Mouse (Mus musculus) heart, embryonic 14.5 days (tissue): Measurements from ENCODE around the gene Serpina16. TPM values are rescaled to one million over a fixed set of nuclear protein-coding genes. Genes with fewer than 3 reads are reported as not detected.

Experiments
- ATAC-seq: fragments of 200-750 bp; cut with Nextera tagmentation; 2 replicates; pipeline ENCODE4 v1.8.0; 2017; ENCODE audit warnings: low read depth, moderate TSS enrichment; ENCODE audit not compliant: insufficient number of reproducible peaks, insufficient read depth, low FRiP score
- H3K27ac ChIP-seq, 2 experiments: fragments of 200-500 bp in 1 of 2; fragments of 300-500 bp in 1 of 2; sonication (generic) in 1 of 2; replicated peaks in 1 of 2; 2 replicates each; pipeline ENCODE4 v1.5.1; 2012 to 2014; ENCODE audit warnings: low read depth in 2 of 2, low read length in 2 of 2, control low read depth in 1 of 2, mild to moderate bottlenecking in 1 of 2, mixed read lengths in 1 of 2; ENCODE audit not compliant: control insufficient read depth in 1 of 2, insufficient read depth in 1 of 2
- H3K27me3 ChIP-seq: fragments of 300-500 bp; sonication (generic); 2 replicates; pipeline ENCODE4 v1.6.1; 2014; ENCODE audit warnings: mild to moderate bottlenecking, low read length, control low read depth; ENCODE audit not compliant: control insufficient read depth, insufficient read depth
- H3K36me3 ChIP-seq: fragments of 300-500 bp; sonication (generic); 2 replicates; pipeline ENCODE4 v1.6.1; 2014; ENCODE audit warnings: mild to moderate bottlenecking, control low read depth, low read length, mixed read lengths; ENCODE audit not compliant: control insufficient read depth, insufficient read depth
- H3K4me1 ChIP-seq, 2 experiments: fragments of 200-500 bp in 1 of 2; fragments of 300-500 bp in 1 of 2; sonication (generic) in 1 of 2; 2 replicates each; pipeline ENCODE4 v1.6.1; 2012 to 2014; ENCODE audit warnings: low read length in 2 of 2, control low read depth in 1 of 2, mixed read lengths in 1 of 2; ENCODE audit not compliant: control insufficient read depth in 2 of 2, insufficient read depth in 2 of 2
- H3K4me2 ChIP-seq: fragments of 300-500 bp; sonication (generic); 2 replicates; pipeline ENCODE4 v1.6.1; 2014; ENCODE audit warnings: mild to moderate bottlenecking, low read length
- H3K4me3 ChIP-seq, 2 experiments: fragments of 200-500 bp in 1 of 2; fragments of 300-500 bp in 1 of 2; sonication (generic) in 1 of 2; 2 replicates each; pipeline ENCODE4 v1.5.1; 2012 to 2014; ENCODE audit warnings: low read length in 2 of 2, mild to moderate bottlenecking in 2 of 2, control low read depth in 1 of 2, low read depth in 1 of 2, moderate library complexity in 1 of 2; ENCODE audit not compliant: control insufficient read depth in 1 of 2, insufficient read depth in 1 of 2
- H3K9ac ChIP-seq: fragments of 300-500 bp; sonication (generic); 2 replicates; pipeline ENCODE4 v1.6.1; 2014; ENCODE audit warnings: mild to moderate bottlenecking, low read length
- H3K9me3 ChIP-seq: fragments of 300-500 bp; sonication (generic); 2 replicates; pipeline ENCODE4 v1.6.1; 2016; ENCODE audit warnings: low read length, control low read depth; ENCODE audit not compliant: control insufficient read depth
- WGBS: fragments of 180-500 bp; shearing (Covaris S2); extraction: QIAGEN DNeasy Blood & Tissue Kit; methylation state at CpG from one replicate; pipeline ENCODE4 v1.1.7; 2014; 5-methylcytosine and 5-hydroxymethylcytosine counted together
- polyA plus RNA-seq: library from polyadenylated mRNA; unstranded; fragments of >200 nt; fragmentation: Nextera tagmentation; extraction: Ambion mirVana; gene quantifications from 2 replicates; pipeline ENCODE4 v1.2.1, GENCODE M21; 2014

Serpina16 gene
- polyA plus RNA-seq, 1 experiment from 2014 or later: not detected

GRCm38 (mm10) chr12:103643336-103643735, 32.6 kb downstream of the Serpina16 start:
- 0% methylated on average over 2 of the region's 2 CpGs for WGBS
- no peak overlapping the region for H3K4me2 ChIP-seq
- H3K27ac ChIP-seq: no peak overlapping the region
- H3K36me3 ChIP-seq: no peaks in the 10 kb centered on the region
- ATAC-seq: no peak
- H3K4me1 ChIP-seq: no peaks in the 10 kb centered on the region
- H3K27me3 ChIP-seq: no peaks in the 10 kb centered on the region
- no peak overlapping the region for H3K4me3 ChIP-seq
- no peak overlapping the region for H3K9ac ChIP-seq
- no peaks in the 10 kb centered on the region for H3K9me3 ChIP-seq

GRCm38 (mm10) chr12:103635846-103636245, 40.1 kb downstream of the Serpina16 start:
- Histone ChIP-seq H3K9ac (no peak overlapping the region), H3K4me1 (no peaks in the 10 kb centered on the region), H3K4me3 (no peak overlapping the region), H3K27me3 (no peaks in the 10 kb centered on the region), H3K36me3 (no peaks in the 10 kb centered on the region), H3K4me2 (no peak overlapping the region), H3K27ac (no peak overlapping the region), H3K9me3 (no peaks in the 10 kb centered on the region)
- whole genome bisulfite sequencing: 77% methylated on average over 2 of the region's 2 CpGs
- ATAC-seq: no peak

DNA sequence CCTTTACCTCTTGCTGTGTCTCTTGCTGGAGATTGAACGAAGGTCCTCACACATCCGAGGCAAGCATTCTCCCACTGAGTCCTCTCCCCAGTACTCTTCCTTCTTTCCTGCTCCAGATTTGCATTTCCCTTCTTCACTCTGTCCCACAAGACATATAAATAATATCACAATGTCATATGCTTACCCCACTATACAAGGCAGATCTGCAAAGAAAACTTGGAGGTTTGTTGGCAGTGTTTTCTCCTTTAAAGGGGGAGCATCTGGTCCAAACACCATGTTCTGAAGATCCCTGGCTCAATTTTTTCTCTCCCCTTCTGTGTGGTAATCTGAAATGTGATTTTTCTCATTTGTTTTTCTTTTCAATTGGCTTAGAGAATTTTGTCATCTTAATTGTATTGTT, 41.5 kb downstream of the Serpina16 start:
- no peak for ATAC-seq
- 75% methylated on average over 2 of the region's 2 CpGs for WGBS
- no peak overlapping the region for H3K4me3 ChIP-seq
- H3K27ac ChIP-seq: no peak overlapping the region
- no peak overlapping the region for H3K4me2 ChIP-seq
- H3K9ac ChIP-seq: no peak overlapping the region
- no peaks in the 10 kb centered on the region for H3K36me3 ChIP-seq
- H3K4me1 ChIP-seq: no peaks in the 10 kb centered on the region; a peak in 1 of 4 replicates
- no peaks in the 10 kb centered on the region for H3K27me3 ChIP-seq
- no peaks in the 10 kb centered on the region for H3K9me3 ChIP-seq

- no peaks in the 10 kb centered on the region for H3K36me3 ChIP-seq
- no peak for ATAC-seq
- 66% methylated on average over 3 of the region's 3 CpGs for WGBS
Measured at GRCm38 (mm10) chr12:103631203-103631612, 44.7 kb downstream of the Serpina16 start, which contains the start of gene Serpina10. TSS of gene Serpina10 (minus strand) at chr12:103631444.

More at GRCm38 (mm10) chr12:103631203-103631612, 44.7 kb downstream of the Serpina16 start, which contains the start of gene Serpina10:
- no peak within 1 kb of the TSS for H3K27ac ChIP-seq
- no peaks in the 10 kb centered on the region for H3K9me3 ChIP-seq
- H3K4me2 ChIP-seq: no peak within 1 kb of the TSS
- H3K4me3 ChIP-seq: no peak within 1 kb of the TSS
- H3K9ac ChIP-seq: no peak within 1 kb of the TSS
- no peaks in the 10 kb centered on the region; a peak in 1 of 4 replicates for H3K4me1 ChIP-seq
- H3K27me3 ChIP-seq: no peaks in the 10 kb centered on the region

Other genes starting within 250 kb of the Serpina16 start
- gene Ifi27, start 241.9 kb downstream of the Serpina16 start, polyA plus RNA-seq: 34.7 and 38.4 TPM in 2 replicates
- 17.6 and 21.7 TPM in 2 replicates for gene Ifi27l2a, start 232.5 kb downstream of the Serpina16 start, polyA plus RNA-seq
- gene Ifi27l2b, start 218.9 kb downstream of the Serpina16 start, polyA plus RNA-seq: 0.68 TPM in 1 of 2 replicates, not detected in the other
- 0.19 and 0.26 TPM in 2 replicates for gene Ppp4r4, start 143.9 kb downstream of the Serpina16 start, polyA plus RNA-seq
- gene Serpina10, start 44.7 kb downstream of the Serpina16 start, polyA plus RNA-seq: not detected in 2 replicates
- gene Serpina6, start 18.9 kb downstream of the Serpina16 start, polyA plus RNA-seq: 0.22 and 0.44 TPM in 2 replicates
- not detected in 2 replicates for gene Serpina1f, start 19.4 kb upstream of the Serpina16 start, polyA plus RNA-seq
- gene Serpina1d, start 97.5 kb upstream of the Serpina16 start, polyA plus RNA-seq: not detected in 2 replicates
- 0.28 TPM in 1 of 2 replicates, not detected in the other for gene Serpina1b, start 154.2 kb upstream of the Serpina16 start, polyA plus RNA-seq
- gene Serpina1a, start 187.4 kb upstream of the Serpina16 start, polyA plus RNA-seq: 0.20 and 0.23 TPM in 2 replicates
- gene Serpina1c, start 228.7 kb upstream of the Serpina16 start, polyA plus RNA-seq: not detected in 2 replicates